Mouse (Mus musculus) Patski (cell line): ENCODE measurements around the gene Ccdc28a. TPM values are rescaled to one million over a fixed set of nuclear protein-coding genes. Genes with fewer than 3 reads are reported as not detected.

Experiments used
- ATAC-seq: fragments of 100-300 bp; one replicate; pipeline ENCODE4 v1.8.0; 2021
- CTCF ChIA-PET: fragments of 350-600 bp; sonication (Branson Sonifier 250); formaldehyde crosslinking; loops from one replicate; lab custom pipeline; 2022; ENCODE audit warnings: inconsistent platforms; lab: Charles Lee
- POLR2A ChIA-PET: fragments of 350-600 bp; sonication (Branson Sonifier 250); formaldehyde crosslinking; loops from one replicate; lab custom pipeline; 2022; ENCODE audit warnings: antibody characterized with exemption, inconsistent platforms; lab: Charles Lee
- DNase-seq: peaks from one replicate; pipeline ENCODE4 v3.0.0-alpha.2; 2011; ENCODE audit warnings: low read depth, low spot score
- H3K27me3 ChIP-seq: fragments of 371-371 bp; one replicate; pipeline ENCODE4 v1.5.1; 2021
- CTCF ChIP-seq: fragments of 100-300 bp; IDR thresholded peaks from one replicate; pipeline ENCODE4 v1.5.1; 2021
- in situ Hi-C: fragments of 300-500 bp; cut with MboI; formaldehyde crosslinking; loops from 3 replicates; pipeline ENCODE4 v1.11.1; 2018; ENCODE audit warnings: low pct_unique_long_range_greater_than_20kb, mixed read lengths
- polyA plus RNA-seq: library from polyadenylated mRNA; unstranded; gene quantifications from one replicate; pipeline ENCODE4 v1.2.3, GENCODE M21; 2021

The Ccdc28a gene
- polyA plus RNA-seq, 1 experiment from 2014 or later, result 25.0 TPM

GRCm38 (mm10) chr10:18197206-18197979 lies 37.4 kb downstream of the Ccdc28a start:
- DNase-seq (peak; percentile 38), ATAC-seq (no peak)
- in situ Hi-C loops, result loop anchor here (5.0 kb wide), 2 partner anchors 330 to 465 kb away; no protein-coding TSS in a partner anchor
- peak; percentile 86 for TF ChIP-seq CTCF
- no peaks in the 10 kb centered on the region for H3K27me3 ChIP-seq
- ChIA-PET POLR2A (interaction anchor here (1.7 kb wide), 1 partner anchor 141 kb away, joined by 8 read pairs; the partner anchor contains the start of gene Reps1), CTCF (interaction anchor here (0.7 to 2.7 kb wide), 11 partner anchors 8 to 464 kb away, joined by 3 to 20 read pairs (median 3); partner anchors contain the start of gene Reps1)

GRCm38 (mm10) chr10:18194737-18195141 lies 40.1 kb downstream of the Ccdc28a start:
- ATAC-seq, result no peak
- ChIA-PET CTCF (no interaction called here), POLR2A (no interaction called here)
- TF ChIP-seq CTCF, result no peak
- in situ Hi-C loops, result loop anchor here (5.0 kb wide), 3 partner anchors 142 to 462 kb away; no protein-coding TSS in a partner anchor
- H3K27me3 ChIP-seq, result no peaks in the 10 kb centered on the region
- no peak for DNase-seq

GRCm38 (mm10) chr10:18194156-18194555 lies 40.6 kb downstream of the Ccdc28a start:
- ChIA-PET POLR2A (no interaction called here), CTCF (no interaction called here)
- ATAC-seq, result no peak
- DNase-seq, result no peak
- TF ChIP-seq CTCF, result no peak
- H3K27me3 ChIP-seq, result no peaks in the 10 kb centered on the region
- in situ Hi-C loops, result loop anchor here (5.0 kb wide), 1 partner anchor 142 kb away; no protein-coding TSS in a partner anchor

- in situ Hi-C loops, result loop anchor here (5.0 kb wide), 1 partner anchor 141 kb away; no protein-coding TSS in a partner anchor
- DNase-seq (no peak), ATAC-seq (no peak)
- POLR2A ChIA-PET, result no interaction called here
- CTCF ChIA-PET, result interaction anchor here (0.7 kb wide), 1 partner anchor 326 kb away, joined by 3 read pairs; no protein-coding TSS in a partner anchor
- no peak for TF ChIP-seq CTCF
- no peaks in the 10 kb centered on the region for H3K27me3 ChIP-seq
Measured at GRCm38 (mm10) chr10:18193221-18193620, 41.6 kb downstream of the Ccdc28a start.

GRCm38 (mm10) chr10:18191706-18192105 lies 43.1 kb downstream of the Ccdc28a start:
- DNase-seq (no peak), ATAC-seq (no peak)
- in situ Hi-C loops, result loop anchor here (5.0 kb wide), 1 partner anchor 139 kb away; no protein-coding TSS in a partner anchor
- H3K27me3 ChIP-seq, result no peaks in the 10 kb centered on the region
- ChIA-PET POLR2A (no interaction called here), CTCF (no interaction called here)
- TF ChIP-seq CTCF, result no peak

- in situ Hi-C loops, result no loop called here
- no peak for TF ChIP-seq CTCF
- ATAC-seq (no peak), DNase-seq (no peak)
- ChIA-PET POLR2A (no interaction called here), CTCF (interaction anchor here (1.2 kb wide), 1 partner anchor 8 kb away, joined by 3 read pairs; no protein-coding TSS in a partner anchor)
- no peaks in the 10 kb centered on the region for H3K27me3 ChIP-seq
Measured at GRCm38 (mm10) chr10:18189498-18189897, 45.3 kb downstream of the Ccdc28a start.

GRCm38 (mm10) chr10:18188564-18188963 lies 46.2 kb downstream of the Ccdc28a start:
- no peak for DNase-seq
- ATAC-seq, result no peak
- no peak for TF ChIP-seq CTCF
- in situ Hi-C loops, result no loop called here
- ChIA-PET POLR2A (no interaction called here), CTCF (interaction anchor here (1.2 kb wide), 1 partner anchor 9 kb away, joined by 3 read pairs; no protein-coding TSS in a partner anchor)
- H3K27me3 ChIP-seq, result no peaks in the 10 kb centered on the region

- CTCF ChIA-PET, result no interaction called here
- ATAC-seq (no peak), DNase-seq (no peak)
- in situ Hi-C loops, result no loop called here
- no peaks in the 10 kb centered on the region for H3K27me3 ChIP-seq
- TF ChIP-seq CTCF, result no peak
- POLR2A ChIA-PET, result no interaction called here
Measured at GRCm38 (mm10) chr10:18182246-18182645, 52.6 kb downstream of the Ccdc28a start.

GRCm38 (mm10) chr10:18177304-18177703 lies 57.5 kb downstream of the Ccdc28a start:
- in situ Hi-C loops, result no loop called here
- H3K27me3 ChIP-seq, result no peaks in the 10 kb centered on the region
- POLR2A ChIA-PET, result interaction anchor here (0.6 kb wide), 1 partner anchor 32 kb away, joined by 3 read pairs; no protein-coding TSS in a partner anchor
- CTCF ChIA-PET, result no interaction called here
- ATAC-seq, result no peak
- no peak for TF ChIP-seq CTCF
- DNase-seq, result no peak

- no peak for TF ChIP-seq CTCF
- DNase-seq, result no peak
- in situ Hi-C loops, result no loop called here
- POLR2A ChIA-PET, result interaction anchor here (0.6 kb wide), 1 partner anchor 31 kb away, joined by 3 read pairs; no protein-coding TSS in a partner anchor
- no peaks in the 10 kb centered on the region for H3K27me3 ChIP-seq
- CTCF ChIA-PET, result no interaction called here
- no peak for ATAC-seq
Measured at GRCm38 (mm10) chr10:18176722-18177121, 58.1 kb downstream of the Ccdc28a start.

- DNase-seq, result peak; percentile 33
- ATAC-seq, result no peak
- POLR2A ChIA-PET, result no interaction called here
- CTCF ChIA-PET, result interaction anchor here (1.0 to 2.2 kb wide), 2 partner anchors 22 to 43 kb away, joined by 3 to 5 read pairs; no protein-coding TSS in a partner anchor
- in situ Hi-C loops, result no loop called here
- H3K27me3 ChIP-seq, result no peaks in the 10 kb centered on the region
- TF ChIP-seq CTCF, result no peak
Measured at GRCm38 (mm10) chr10:18175087-18175486, 59.7 kb downstream of the Ccdc28a start.

Other genes starting within 250 kb of the Ccdc28a start
- 122 TPM for gene Abracl, start 211.7 kb downstream of the Ccdc28a start, polyA plus RNA-seq
- gene Reps1, start 179.1 kb downstream of the Ccdc28a start, polyA plus RNA-seq, result 32.9 TPM
- gene Ect2l, start 24.1 kb downstream of the Ccdc28a start, polyA plus RNA-seq, result not detected
- gene Nhsl1, start 84.0 kb upstream of the Ccdc28a start, polyA plus RNA-seq, result 16.0 TPM